Mouse (Mus musculus) heart, embryonic 11.5 days (tissue): Measurements from ENCODE around the gene Ppm1h. TPM values are rescaled to one million over a fixed set of nuclear protein-coding genes. Genes with fewer than 3 reads are reported as not detected.
"Not testable (repeated sequence)": the region's sequence is repeated elsewhere in the genome, so short reads cannot be mapped to it uniquely, and the experiment has no call there.

Experiments
- ATAC-seq: fragments of 200-750 bp; cut with Nextera tagmentation; replicated peaks from 2 replicates; pipeline ENCODE4 v1.8.0; 2017; ENCODE audit warnings: moderate library complexity; ENCODE audit not compliant: insufficient number of reproducible peaks, low FRiP score, low TSS enrichment
- H3K27ac ChIP-seq: fragments of 300-500 bp; sonication (generic); 2 replicates; pipeline ENCODE4 v1.5.1; 2014; ENCODE audit warnings: mild to moderate bottlenecking, low read depth, low read length
- H3K27me3 ChIP-seq: fragments of 300-500 bp; sonication (generic); 2 replicates; pipeline ENCODE4 v1.6.1; 2014; ENCODE audit warnings: mild to moderate bottlenecking, low read length, mixed read lengths; ENCODE audit not compliant: control insufficient read depth, insufficient read depth
- H3K36me3 ChIP-seq: fragments of 300-500 bp; sonication (generic); 2 replicates; pipeline ENCODE4 v1.6.1; 2014; ENCODE audit warnings: mild to moderate bottlenecking, low read length, moderate library complexity, mixed read lengths; ENCODE audit not compliant: control insufficient read depth, insufficient read depth
- H3K4me1 ChIP-seq: fragments of 300-500 bp; sonication (generic); 2 replicates; pipeline ENCODE4 v1.6.1; 2014; ENCODE audit warnings: low read length; ENCODE audit not compliant: control insufficient read depth, insufficient read depth
- H3K4me2 ChIP-seq: fragments of 300-500 bp; sonication (generic); 2 replicates; pipeline ENCODE4 v1.6.1; 2014; ENCODE audit warnings: mild to moderate bottlenecking, moderate library complexity
- H3K4me3 ChIP-seq: fragments of 300-500 bp; sonication (generic); 2 replicates; pipeline ENCODE4 v1.5.1; 2014; ENCODE audit warnings: low read depth, low read length
- H3K9ac ChIP-seq: fragments of 300-500 bp; sonication (generic); 2 replicates; pipeline ENCODE4 v1.6.1; 2014; ENCODE audit warnings: mild to moderate bottlenecking, low read depth, low read length, moderate library complexity
- H3K9me3 ChIP-seq: fragments of 300-500 bp; sonication (generic); replicated peaks from 2 replicates; pipeline ENCODE4 v1.6.1; 2016; ENCODE audit warnings: low read length; ENCODE audit not compliant: control insufficient read depth
- WGBS: fragments of 180-500 bp; shearing (Covaris S2); extraction: QIAGEN DNeasy Blood & Tissue Kit; methylation state at CpG from one replicate; pipeline ENCODE4 v1.1.7; 2014; ENCODE audit not compliant: insufficient replicate concordance; 5-methylcytosine and 5-hydroxymethylcytosine counted together
- polyA plus RNA-seq: library from polyadenylated mRNA; unstranded; fragments of >200 nt; fragmentation: Nextera tagmentation; extraction: Ambion mirVana; gene quantifications from 2 replicates; pipeline ENCODE4 v1.2.1, GENCODE M21; 2014

Gene Ppm1h
- polyA plus RNA-seq, 1 experiment from 2014 or later, result 3.9 TPM

DNA sequence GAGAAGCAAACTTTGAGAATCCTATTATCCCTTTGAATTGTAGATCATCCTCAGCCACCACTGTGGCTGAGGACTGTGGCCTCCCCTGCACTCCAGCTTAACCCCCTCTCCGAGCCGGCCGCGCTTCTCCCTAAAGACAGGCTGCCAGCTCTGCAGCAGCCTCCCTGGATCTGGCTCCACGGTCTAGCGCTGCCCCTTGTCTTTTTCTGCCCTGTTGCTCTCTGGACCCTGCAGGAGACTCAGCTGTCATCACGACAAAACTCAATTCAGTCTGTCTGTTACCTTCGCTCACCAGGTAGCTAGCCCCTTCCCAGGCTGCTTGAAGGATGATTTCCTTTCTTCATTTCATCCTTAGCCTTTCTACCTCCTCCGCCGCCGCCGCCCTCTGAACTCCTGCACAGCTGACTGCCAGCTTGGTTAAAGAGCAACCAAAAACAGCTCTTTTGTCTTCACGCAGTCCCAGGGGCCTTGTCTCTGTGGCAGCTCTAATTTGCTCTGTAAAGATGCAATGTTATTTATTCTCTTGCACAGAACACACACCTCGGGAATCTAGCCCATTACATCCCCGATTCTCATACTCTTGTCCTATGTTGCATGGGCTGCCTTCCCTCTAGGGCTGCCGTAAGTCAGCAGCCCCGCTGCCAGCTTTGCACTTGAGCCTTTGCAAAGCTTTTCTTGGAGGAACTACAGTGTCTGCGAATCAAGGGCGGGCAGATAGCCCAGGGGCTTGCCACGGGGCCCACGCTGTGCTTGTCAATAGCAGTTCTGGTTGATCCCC, 285.1 kb downstream of the Ppm1h start:
- 6% methylated on average over 21 of the region's 21 CpGs for WGBS
- Histone ChIP-seq H3K27me3 (no peaks in the 10 kb centered on the region), H3K27ac (no peak overlapping the region), H3K36me3 (no peaks in the 10 kb centered on the region), H3K9me3 (no peaks in the 10 kb centered on the region), H3K4me2 (peak overlapping the region; percentile 70), H3K4me3 (peak overlapping the region; percentile 35), H3K4me1 (peaks cover 5% of the 10 kb centered on the region; the same call in 1 of the 2 replicates), H3K9ac (peak overlapping the region; percentile 28; the same call in 1 of the 2 replicates)
- ATAC-seq, result no peak

DNA sequence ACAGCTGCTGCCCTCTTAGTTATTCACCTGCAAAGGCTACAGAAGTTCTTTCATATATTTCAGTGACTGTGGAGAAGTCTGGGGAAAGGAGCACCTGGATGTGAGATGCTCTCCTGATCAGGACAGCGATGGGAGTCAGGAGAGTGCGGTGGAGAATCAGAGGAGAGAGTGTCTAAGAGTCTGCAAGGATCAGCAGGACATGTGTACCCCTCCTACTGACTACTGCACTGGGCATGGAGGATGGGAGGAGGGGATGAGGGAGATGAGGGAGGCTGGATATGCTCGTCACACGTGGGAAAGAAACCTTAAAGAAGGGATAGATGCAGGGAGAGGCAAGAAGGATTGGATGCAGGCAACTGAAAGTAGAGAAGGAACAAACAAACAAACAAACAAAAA, 285.7 kb downstream of the Ppm1h start:
- Histone ChIP-seq H3K4me3 (peak overlapping the region; percentile 35; the same call in 1 of the 2 replicates), H3K9ac (peak overlapping the region; percentile 28; the same call in 1 of the 2 replicates), H3K4me1 (peaks cover 5% of the 10 kb centered on the region; the same call in 1 of the 2 replicates), H3K4me2 (peak overlapping the region; percentile 70), H3K27me3 (no peaks in the 10 kb centered on the region), H3K36me3 (no peaks in the 10 kb centered on the region), H3K9me3 (no peaks in the 10 kb centered on the region), H3K27ac (no peak overlapping the region)
- no peak for ATAC-seq
- 24% methylated on average over 4 of the region's 4 CpGs for WGBS

DNA sequence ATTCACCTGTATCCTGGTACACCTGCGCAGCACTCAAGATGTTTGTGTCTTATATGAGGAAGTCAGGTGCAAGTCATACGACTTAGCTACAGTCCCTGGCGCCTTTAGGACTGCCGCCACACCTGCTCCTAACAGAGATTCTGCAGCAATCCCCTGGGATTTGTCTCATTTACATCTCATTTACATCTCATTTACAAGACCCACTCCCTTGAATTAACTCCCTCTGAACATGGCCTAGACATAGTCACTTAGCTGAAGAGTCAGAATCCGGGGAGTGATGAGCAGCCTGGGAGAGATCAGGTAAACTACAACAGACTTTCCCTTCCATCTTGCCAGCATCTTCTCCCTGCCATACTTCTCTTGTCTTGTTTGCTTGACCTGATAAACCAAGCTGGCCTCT, 287.1 kb downstream of the Ppm1h start:
- H3K9me3 ChIP-seq, H3K36me3 ChIP-seq, H3K4me3 ChIP-seq, H3K9ac ChIP-seq, H3K27ac ChIP-seq, H3K27me3 ChIP-seq, H3K4me2 ChIP-seq, H3K4me1 ChIP-seq, ATAC-seq: not testable (repeated sequence)
- WGBS, result 82% methylated on average over 4 of the region's 5 CpGs

GRCm38 (mm10) chr10:122966421-122966820, 287.9 kb downstream of the Ppm1h start:
- Histone ChIP-seq H3K9ac (no peak overlapping the region), H3K27ac (no peak overlapping the region), H3K4me3 (no peak overlapping the region), H3K9me3 (no peaks in the 10 kb centered on the region), H3K36me3 (no peaks in the 10 kb centered on the region), H3K27me3 (no peaks in the 10 kb centered on the region), H3K4me1 (peaks cover 5% of the 10 kb centered on the region; the same call in 1 of the 2 replicates), H3K4me2 (no peak overlapping the region)
- ATAC-seq, result no peak
- 62% methylated on average over 7 of the region's 7 CpGs for WGBS

DNA sequence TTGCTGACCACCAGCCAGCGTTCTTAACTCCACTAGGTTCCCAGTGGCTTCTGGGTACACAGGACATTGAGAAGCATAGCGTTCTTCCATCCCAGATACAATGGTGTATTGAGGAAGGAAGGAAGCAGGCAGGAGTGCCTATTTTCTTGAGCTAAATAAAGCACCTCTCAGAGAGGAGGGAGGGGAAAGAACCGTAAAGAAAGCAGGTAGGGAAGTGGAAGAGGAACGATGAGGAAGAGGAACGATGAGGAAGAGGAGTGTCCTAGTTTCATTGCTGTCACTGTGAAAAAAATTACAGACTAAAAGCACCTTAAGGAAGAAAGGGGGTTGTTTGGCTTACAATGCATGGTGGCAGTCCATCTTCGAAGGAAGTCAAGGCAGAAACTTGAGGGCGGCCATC, 291.6 kb downstream of the Ppm1h start:
- 84% methylated on average over 7 of the region's 7 CpGs for WGBS
- no peak overlapping the region for H3K9ac ChIP-seq
- H3K4me2 ChIP-seq, result no peak overlapping the region

GRCm38 (mm10) chr10:122973241-122973640, 294.7 kb downstream of the Ppm1h start:
- Histone ChIP-seq H3K9me3 (no peaks in the 10 kb centered on the region), H3K27me3 (no peaks in the 10 kb centered on the region), H3K4me3 (no peak overlapping the region), H3K36me3 (no peaks in the 10 kb centered on the region), H3K27ac (no peak overlapping the region), H3K9ac (no peak overlapping the region), H3K4me1 (no peaks in the 10 kb centered on the region), H3K4me2 (no peak overlapping the region)
- ATAC-seq, result no peak

More for the DNA sequence above, 291.6 kb downstream of the Ppm1h start:
- Histone ChIP-seq H3K27ac (no peak overlapping the region), H3K4me1 (no peaks in the 10 kb centered on the region), H3K27me3 (no peaks in the 10 kb centered on the region), H3K9me3 (no peaks in the 10 kb centered on the region), H3K4me3 (no peak overlapping the region), H3K36me3 (no peaks in the 10 kb centered on the region)
- no peak for ATAC-seq

- Histone ChIP-seq H3K9ac (no peak overlapping the region), H3K4me3 (no peak overlapping the region), H3K27me3 (no peaks in the 10 kb centered on the region), H3K27ac (no peak overlapping the region), H3K36me3 (peaks cover 10% of the 10 kb centered on the region), H3K9me3 (no peaks in the 10 kb centered on the region), H3K4me2 (no peak overlapping the region), H3K4me1 (no peaks in the 10 kb centered on the region)
- 67% methylated on average over 9 of the region's 9 CpGs for WGBS
- no peak for ATAC-seq
These were observed 297.5 kb downstream of the Ppm1h start for GRCm38 (mm10) chr10:122976038-122976437.

- peaks cover 15% of the 10 kb centered on the region for H3K36me3 ChIP-seq
- no peaks in the 10 kb centered on the region; the same call in 1 of the 2 replicates for H3K9me3 ChIP-seq
- no peak overlapping the region for H3K4me3 ChIP-seq
- no peaks in the 10 kb centered on the region for H3K27me3 ChIP-seq
- peaks cover 6% of the 10 kb centered on the region for H3K4me1 ChIP-seq
- H3K27ac ChIP-seq, result no peak overlapping the region
- no peak for ATAC-seq
- H3K9ac ChIP-seq, result no peak overlapping the region
- H3K4me2 ChIP-seq, result no peak overlapping the region
These were observed 300.8 kb downstream of the Ppm1h start for GRCm38 (mm10) chr10:122979356-122979755.

DNA sequence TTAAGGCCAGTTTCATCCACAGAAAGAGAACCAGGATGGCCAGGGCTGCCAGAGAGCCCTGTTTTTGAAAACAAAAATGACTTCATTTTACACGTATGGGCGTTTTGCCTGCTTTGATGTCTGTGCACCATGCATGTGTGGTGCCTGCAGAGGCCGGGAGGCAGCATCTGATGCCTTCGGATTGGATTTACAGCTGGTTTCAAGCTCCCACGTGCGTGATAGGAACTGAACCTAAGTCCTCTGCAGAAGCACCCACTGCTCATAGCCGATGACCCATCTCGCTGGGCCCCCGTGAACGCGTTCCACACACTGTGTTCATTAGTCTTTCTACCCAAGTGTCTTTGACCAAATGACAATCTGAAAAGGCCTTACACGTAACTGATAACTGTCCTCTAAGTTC, 301.6 kb downstream of the Ppm1h start:
- H3K9ac ChIP-seq, result no peak overlapping the region
- H3K4me1 ChIP-seq, result peaks cover 6% of the 10 kb centered on the region
- no peak for ATAC-seq
- no peaks in the 10 kb centered on the region for H3K27me3 ChIP-seq
- peaks cover 15% of the 10 kb centered on the region for H3K36me3 ChIP-seq
- H3K27ac ChIP-seq, result no peak overlapping the region
- no peak overlapping the region for H3K4me3 ChIP-seq
- WGBS, result 96% methylated on average over 12 of the region's 12 CpGs
- H3K4me2 ChIP-seq, result no peak overlapping the region
- H3K9me3 ChIP-seq, result no peaks in the 10 kb centered on the region; the same call in 1 of the 2 replicates
